Mouse (Mus musculus) intestine, embryonic 14.5 days (tissue): Measurements from ENCODE around the gene Trmt1. TPM values are rescaled to one million over a fixed set of nuclear protein-coding genes. Genes with fewer than 3 reads are reported as not detected.
A peak's percentile ranks its signal among the peaks of the same experiment; 100 is the strongest.

Experiments used
- ATAC-seq: fragments of 200-750 bp; cut with Nextera tagmentation; replicated peaks from 2 replicates; pipeline ENCODE4 v1.8.0; 2017; ENCODE audit warnings: low read depth, moderate number of reproducible peaks, moderate TSS enrichment, moderate library complexity; ENCODE audit not compliant: low FRiP score, low TSS enrichment
- DNase-seq: peaks from one replicate; pipeline ENCODE4 v3.0.0-alpha.2; 2018; ENCODE audit warnings: low spot score
- H3K27ac ChIP-seq: fragments of 300-500 bp; sonication (generic); 2 replicates; pipeline ENCODE4 v1.5.1; 2014; ENCODE audit warnings: low read depth, mild to moderate bottlenecking, control low read depth
- H3K27me3 ChIP-seq: fragments of 300-500 bp; sonication (generic); replicated peaks from 2 replicates; pipeline ENCODE4 v1.6.1; 2014; ENCODE audit warnings: low read length, control low read depth; ENCODE audit not compliant: control insufficient read depth, insufficient read depth
- H3K36me3 ChIP-seq: fragments of 300-500 bp; sonication (generic); 2 replicates; pipeline ENCODE4 v1.6.1; 2014; ENCODE audit warnings: low read length, control low read depth; ENCODE audit not compliant: control insufficient read depth, insufficient read depth
- H3K4me1 ChIP-seq: fragments of 300-500 bp; sonication (generic); replicated peaks from 2 replicates; pipeline ENCODE4 v1.6.1; 2014; ENCODE audit warnings: low read length, control low read depth, mixed read lengths; ENCODE audit not compliant: control insufficient read depth, insufficient read depth
- H3K4me2 ChIP-seq: fragments of 300-500 bp; sonication (generic); 2 replicates; pipeline ENCODE4 v1.6.1; 2014; ENCODE audit warnings: low read length
- H3K4me3 ChIP-seq: fragments of 300-500 bp; sonication (generic); 2 replicates; pipeline ENCODE4 v1.5.1; 2014; ENCODE audit warnings: low read depth, low read length, control low read depth, mixed read lengths
- H3K9ac ChIP-seq: fragments of 300-500 bp; sonication (generic); 2 replicates; pipeline ENCODE4 v1.6.1; 2014; ENCODE audit warnings: mild to moderate bottlenecking, low read length
- H3K9me3 ChIP-seq: fragments of 300-500 bp; sonication (generic); 2 replicates; pipeline ENCODE4 v1.6.1; 2016; ENCODE audit warnings: low read length, control low read depth; ENCODE audit not compliant: control insufficient read depth
- WGBS: fragments of 180-500 bp; shearing (Covaris S2); extraction: QIAGEN DNeasy Blood & Tissue Kit; methylation state at CpG from one replicate; pipeline ENCODE4 v1.1.7; 2014; 5-methylcytosine and 5-hydroxymethylcytosine counted together
- polyA plus RNA-seq: library from polyadenylated mRNA; unstranded; fragments of >200 nt; fragmentation: Nextera tagmentation; extraction: Ambion mirVana; gene quantifications from 2 replicates; pipeline ENCODE4 v1.2.1, GENCODE M21; 2014

Gene Trmt1
- polyA plus RNA-seq, 1 experiment from 2014 or later: 85.9 TPM

DNA sequence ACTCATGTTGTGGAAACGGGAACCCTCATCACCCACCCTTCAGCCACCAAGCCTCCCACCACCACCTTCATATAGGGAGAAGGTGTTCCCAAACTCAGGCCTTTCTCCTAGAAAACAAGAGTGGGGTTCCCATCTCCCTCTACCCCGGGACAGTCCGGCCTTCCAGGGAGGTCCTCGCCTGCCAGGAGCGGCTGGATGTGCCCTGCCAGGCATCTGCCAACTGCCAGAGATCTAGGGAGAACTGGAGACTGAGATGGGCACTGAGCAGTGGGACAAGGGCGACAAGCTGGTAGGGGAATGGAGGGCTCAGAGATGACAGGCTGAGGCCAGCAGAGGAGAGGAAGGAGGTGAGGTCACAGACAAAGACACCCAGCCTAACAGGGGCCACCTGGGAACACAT, 47.9 kb downstream of the Trmt1 start:
- H3K4me1 ChIP-seq: peaks cover 25% of the 10 kb centered on the region
- no peak for DNase-seq
- H3K4me2 ChIP-seq: no peak overlapping the region
- no peak for ATAC-seq
- H3K4me3 ChIP-seq: no peak overlapping the region
- H3K27me3 ChIP-seq: peaks cover 25% of the 10 kb centered on the region; the same call in 1 of the 2 replicates
- H3K9ac ChIP-seq: no peak overlapping the region
- H3K36me3 ChIP-seq: no peaks in the 10 kb centered on the region
- no peaks in the 10 kb centered on the region for H3K9me3 ChIP-seq
- no peak overlapping the region for H3K27ac ChIP-seq
- 85% methylated on average over 6 of the region's 6 CpGs for WGBS

GRCm38 (mm10) chr8:84734680-84735079, 48.6 kb downstream of the Trmt1 start:
- H3K27ac ChIP-seq: no peak overlapping the region
- no peak overlapping the region for H3K4me2 ChIP-seq
- WGBS: 79% methylated on average over 2 of the region's 2 CpGs
- ATAC-seq (no peak), DNase-seq (no peak)
- H3K9me3 ChIP-seq: no peaks in the 10 kb centered on the region
- H3K9ac ChIP-seq: no peak overlapping the region
- H3K4me1 ChIP-seq: peaks cover 25% of the 10 kb centered on the region
- peaks cover 31% of the 10 kb centered on the region for H3K27me3 ChIP-seq
- H3K4me3 ChIP-seq: no peak overlapping the region
- H3K36me3 ChIP-seq: no peaks in the 10 kb centered on the region

- Histone ChIP-seq H3K27ac (no peak overlapping the region), H3K27me3 (peaks cover 31% of the 10 kb centered on the region), H3K4me2 (no peak overlapping the region), H3K9ac (no peak overlapping the region), H3K4me3 (no peak overlapping the region), H3K9me3 (no peaks in the 10 kb centered on the region), H3K4me1 (peaks cover 29% of the 10 kb centered on the region), H3K36me3 (no peaks in the 10 kb centered on the region)
- ATAC-seq (no peak), DNase-seq (no peak)
- WGBS: 28% methylated on average over 2 of the region's 2 CpGs
These were observed 49.5 kb downstream of the Trmt1 start for GRCm38 (mm10) chr8:84735597-84735996.

DNA sequence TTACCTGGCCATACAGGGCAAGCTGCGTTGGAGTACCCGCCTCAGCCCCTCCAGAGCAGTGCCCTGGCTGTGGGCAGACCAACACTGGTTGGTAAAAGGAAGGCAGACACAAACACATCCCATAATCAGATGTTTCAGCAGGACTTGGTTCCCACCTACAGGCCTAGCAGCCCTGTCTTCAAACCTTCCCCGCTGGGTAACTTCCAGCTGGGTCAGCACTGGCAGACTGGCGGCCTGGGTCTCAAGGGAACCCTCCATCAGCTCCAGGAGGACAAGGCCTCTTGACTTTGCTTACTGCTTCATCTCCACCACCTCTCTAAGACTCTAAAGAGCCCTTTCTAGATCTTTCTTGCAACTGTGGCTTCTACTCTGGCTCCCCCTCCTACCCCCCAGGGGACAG, 50.4 kb downstream of the Trmt1 start:
- DNase-seq (no peak), ATAC-seq (no peak)
- no peaks in the 10 kb centered on the region for H3K36me3 ChIP-seq
- 88% methylated on average over 4 of the region's 4 CpGs for WGBS
- H3K4me1 ChIP-seq: peaks cover 29% of the 10 kb centered on the region
- H3K4me2 ChIP-seq: no peak overlapping the region
- no peak overlapping the region for H3K27ac ChIP-seq
- no peaks in the 10 kb centered on the region for H3K9me3 ChIP-seq
- H3K4me3 ChIP-seq: no peak overlapping the region
- no peak overlapping the region for H3K9ac ChIP-seq
- H3K27me3 ChIP-seq: peaks cover 31% of the 10 kb centered on the region

- 0 out of 2 replicates have a peak overlapping the region, but pooled peaks have one; percentile 6 for H3K4me3 ChIP-seq
- H3K9ac ChIP-seq: no peak overlapping the region
- no peak overlapping the region for H3K27ac ChIP-seq
- H3K36me3 ChIP-seq: no peaks in the 10 kb centered on the region
- H3K4me1 ChIP-seq: peaks cover 29% of the 10 kb centered on the region
- no peaks in the 10 kb centered on the region for H3K9me3 ChIP-seq
- ATAC-seq (peak; percentile 41), DNase-seq (peak; percentile 92)
- peak overlapping the region; percentile 20; the same call in 1 of the 2 replicates for H3K4me2 ChIP-seq
- peaks cover 34% of the 10 kb centered on the region for H3K27me3 ChIP-seq
- 3% methylated on average over 16 of the region's 16 CpGs for WGBS
These were observed 51.5 kb downstream of the Trmt1 start for GRCm38 (mm10) chr8:84737608-84738007.

DNA sequence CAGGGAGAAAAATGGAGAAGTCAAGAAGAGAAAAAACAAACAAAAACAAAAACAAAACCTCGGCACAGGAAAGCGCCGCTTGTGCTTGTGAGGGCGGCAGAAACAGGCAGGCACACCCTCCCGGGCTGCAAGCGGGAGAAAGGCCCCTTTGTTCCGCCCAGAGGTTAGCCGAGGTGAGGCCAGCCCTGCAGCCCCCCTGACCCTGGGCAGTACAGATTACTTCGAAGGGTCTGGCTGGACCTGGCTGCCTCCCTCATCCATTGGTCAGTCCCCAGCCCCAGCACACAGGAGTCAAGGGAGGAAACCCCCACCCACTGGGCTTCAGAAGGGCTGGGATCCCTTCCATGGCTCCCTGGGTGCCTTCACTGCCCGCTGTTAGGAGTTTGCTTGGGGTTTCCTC, 52.2 kb downstream of the Trmt1 start:
- DNase-seq: no peak
- no peak overlapping the region; the same call in 1 of the 2 replicates for H3K4me2 ChIP-seq
- H3K27me3 ChIP-seq: peaks cover 34% of the 10 kb centered on the region
- H3K4me3 ChIP-seq: no peak overlapping the region
- H3K36me3 ChIP-seq: no peaks in the 10 kb centered on the region
- peaks cover 29% of the 10 kb centered on the region for H3K4me1 ChIP-seq
- no peaks in the 10 kb centered on the region for H3K9me3 ChIP-seq
- no peak overlapping the region for H3K27ac ChIP-seq
- WGBS: 30% methylated on average over 10 of the region's 10 CpGs
- no peak overlapping the region for H3K9ac ChIP-seq
- ATAC-seq: no peak

DNA sequence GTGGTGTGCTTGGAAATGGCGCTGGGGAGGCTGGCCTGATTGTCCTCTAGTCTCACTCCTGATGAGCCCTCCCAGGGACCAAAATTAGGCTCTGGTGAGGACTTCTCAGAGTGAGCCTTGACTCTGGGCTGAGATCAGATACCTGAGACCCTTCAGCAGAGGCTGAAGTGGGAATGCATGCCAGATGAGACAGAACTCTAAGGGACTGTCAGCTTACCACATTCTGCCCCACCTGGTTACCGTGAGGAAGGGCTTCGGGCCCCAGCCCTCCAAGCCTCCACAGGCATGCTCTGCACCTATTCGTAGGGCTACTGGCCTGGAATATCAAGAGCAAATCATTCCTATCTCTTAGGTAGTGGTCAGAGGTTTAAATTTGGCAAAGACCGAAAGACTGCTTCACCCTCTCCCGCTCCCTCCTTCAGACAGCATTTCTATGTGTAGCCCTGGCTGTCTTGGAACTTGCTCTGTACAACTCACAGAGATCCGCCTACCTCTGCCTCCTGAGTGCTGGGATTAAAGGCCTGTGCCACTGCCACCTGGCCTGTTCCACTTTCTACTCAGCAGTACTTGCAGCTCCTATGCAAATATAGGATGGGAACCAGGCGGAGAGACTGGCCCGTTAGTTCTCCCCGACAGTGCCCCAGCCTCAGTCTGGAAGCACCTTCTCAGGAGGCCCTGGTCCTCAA, 52.8 kb downstream of the Trmt1 start:
- Histone ChIP-seq H3K36me3 (no peaks in the 10 kb centered on the region), H3K9ac (no peak overlapping the region), H3K27me3 (peaks cover 31% of the 10 kb centered on the region), H3K27ac (no peak overlapping the region), H3K4me2 (no peak overlapping the region), H3K4me1 (peaks cover 34% of the 10 kb centered on the region), H3K4me3 (no peak overlapping the region), H3K9me3 (no peaks in the 10 kb centered on the region)
- ATAC-seq (no peak), DNase-seq (no peak)
- WGBS: 59% methylated on average over 10 of the region's 10 CpGs

GRCm38 (mm10) chr8:84739401-84739742, 53.3 kb downstream of the Trmt1 start:
- Histone ChIP-seq H3K27me3 (peaks cover 31% of the 10 kb centered on the region), H3K4me3 (no peak overlapping the region), H3K4me2 (no peak overlapping the region), H3K9me3 (no peaks in the 10 kb centered on the region), H3K4me1 (peaks cover 39% of the 10 kb centered on the region), H3K27ac (no peak overlapping the region), H3K9ac (no peak overlapping the region), H3K36me3 (no peaks in the 10 kb centered on the region)
- DNase-seq (no peak), ATAC-seq (no peak)
- 36% methylated on average over 1 of the region's 1 CpGs for WGBS
